Mouse (Mus musculus): ENCODE results near the gene Vav3.
"Not testable (repeated sequence)": the region's sequence is repeated elsewhere in the genome, so short reads cannot be mapped to it uniquely, and the experiment has no call there.

Vav3 gene

DNA sequence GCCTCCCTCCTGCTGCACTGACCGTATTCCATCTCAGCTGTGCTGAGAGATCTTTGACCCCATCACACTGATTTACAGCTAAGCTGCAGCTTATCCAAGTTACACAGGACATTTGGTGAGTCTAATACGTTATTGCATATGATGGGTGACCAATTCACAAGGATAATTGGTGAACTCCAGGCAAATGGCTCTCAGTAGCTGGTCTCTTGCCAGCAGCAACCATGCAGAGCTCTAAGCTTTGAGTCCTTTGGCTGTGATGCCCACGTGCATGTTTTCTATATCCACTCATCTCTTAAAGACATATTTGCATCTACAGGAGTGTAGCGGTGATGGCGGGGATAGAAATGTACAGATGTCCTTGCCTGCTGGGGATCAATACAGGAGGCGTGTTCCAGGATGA, 99.5 kb downstream of the Vav3 start:
- no peak for DNase-seq (ENCODE audit: low spot score in 2 of 2)

GRCm38 (mm10) chr3:109444077-109444476, 103.6 kb downstream of the Vav3 start:
- no peak for DNase-seq (ENCODE audit: low spot score in 2 of 2)

DNA sequence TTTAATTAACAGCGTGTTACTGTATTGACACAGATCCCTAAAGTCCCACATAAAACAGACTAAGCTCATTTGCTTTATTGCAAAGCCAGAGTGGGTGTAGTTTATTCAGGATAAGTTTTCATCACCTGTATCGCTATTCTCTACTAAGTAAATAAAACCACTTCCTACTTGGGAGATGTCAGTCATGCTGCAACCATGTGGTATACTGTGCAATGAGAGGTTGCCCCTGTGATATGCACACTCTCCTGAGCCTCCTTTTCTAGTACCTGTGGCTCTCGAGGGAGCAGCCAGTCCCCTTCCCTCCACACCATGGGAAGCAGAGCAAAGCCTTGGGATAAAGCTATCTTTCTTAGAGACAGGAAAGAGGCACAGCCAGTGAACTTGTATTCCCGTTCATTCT, 106.5 kb downstream of the Vav3 start:
- no peak for DNase-seq (ENCODE audit: low spot score in 2 of 2)

DNA sequence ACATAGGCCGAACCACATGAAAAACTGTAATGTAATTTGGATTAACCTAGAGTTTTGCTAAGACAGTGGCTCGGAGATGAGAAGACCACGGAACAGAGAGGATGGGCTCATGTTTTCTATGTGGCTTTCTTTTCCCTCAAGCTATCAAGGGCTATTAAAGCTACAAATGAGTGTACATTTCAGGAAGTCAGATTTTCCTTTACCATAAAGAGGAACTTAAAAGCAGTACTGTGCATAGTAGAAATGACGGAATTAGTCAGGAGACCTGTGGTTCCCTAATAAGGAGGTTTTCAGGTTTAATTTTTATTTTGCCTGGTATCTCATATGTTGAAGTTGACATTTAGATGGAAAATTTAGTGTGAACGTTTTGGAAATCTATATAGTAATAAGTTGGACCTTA, 107.8 kb downstream of the Vav3 start:
- DNase-seq (ENCODE audit: low spot score in 2 of 2): not testable (repeated sequence)

- DNase-seq (ENCODE audit: low spot score in 2 of 2): no peak
Measured at GRCm38 (mm10) chr3:109451966-109452365, 111.5 kb downstream of the Vav3 start.

DNA sequence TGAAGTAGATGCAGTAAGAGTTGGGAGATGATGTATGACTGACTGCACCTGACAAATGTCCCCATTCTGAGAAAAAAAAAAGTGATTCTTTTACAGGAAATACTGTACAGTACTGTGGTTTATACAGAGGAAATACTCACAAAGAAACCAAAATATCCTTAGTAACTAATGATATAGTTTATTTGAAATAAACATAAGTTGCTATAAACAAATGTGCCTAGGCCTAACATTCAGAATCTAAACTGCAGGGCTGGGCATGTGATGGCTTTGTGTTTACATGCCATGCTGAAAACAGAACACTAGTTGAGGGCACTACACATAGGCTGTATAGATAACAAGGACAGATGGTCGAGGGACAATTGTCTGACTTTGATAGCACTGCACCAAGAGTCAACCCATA, 114.2 kb downstream of the Vav3 start:
- no peak for DNase-seq (ENCODE audit: low spot score in 2 of 2)

DNA sequence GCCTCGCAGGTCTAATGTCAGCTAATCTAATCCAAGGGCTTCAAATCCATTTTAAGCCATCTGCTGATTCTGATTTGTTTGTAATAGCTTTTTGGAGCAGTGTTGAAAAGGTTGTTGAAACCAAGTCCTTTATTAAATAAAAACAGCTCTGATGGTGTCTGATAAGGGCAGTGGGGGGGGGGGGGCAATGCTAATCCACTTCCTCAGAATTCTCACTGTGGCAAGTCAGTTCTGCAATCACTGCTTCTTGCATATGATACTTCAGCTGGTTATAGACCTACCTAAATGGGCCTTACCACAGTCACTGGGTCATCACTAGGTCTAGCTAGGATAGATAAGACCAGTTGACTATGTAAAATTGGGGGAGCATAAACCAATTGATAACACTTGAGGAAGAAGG, 115.9 kb downstream of the Vav3 start:
- no peak for DNase-seq (ENCODE audit: low spot score in 2 of 2)

GRCm38 (mm10) chr3:109463684-109464083, 123.2 kb downstream of the Vav3 start:
- no peak for DNase-seq (ENCODE audit: low spot score in 2 of 2)

- no peak for DNase-seq (ENCODE audit: low spot score in 2 of 2)
Measured at GRCm38 (mm10) chr3:109464600-109464999, 124.1 kb downstream of the Vav3 start.

- no peak for DNase-seq (ENCODE audit: low spot score in 2 of 2)
Measured at GRCm38 (mm10) chr3:109466541-109466940, 126.1 kb downstream of the Vav3 start.

- DNase-seq (ENCODE audit: low spot score in 2 of 2): no peak
Measured at GRCm38 (mm10) chr3:109467288-109467687, 126.8 kb downstream of the Vav3 start.

DNA sequence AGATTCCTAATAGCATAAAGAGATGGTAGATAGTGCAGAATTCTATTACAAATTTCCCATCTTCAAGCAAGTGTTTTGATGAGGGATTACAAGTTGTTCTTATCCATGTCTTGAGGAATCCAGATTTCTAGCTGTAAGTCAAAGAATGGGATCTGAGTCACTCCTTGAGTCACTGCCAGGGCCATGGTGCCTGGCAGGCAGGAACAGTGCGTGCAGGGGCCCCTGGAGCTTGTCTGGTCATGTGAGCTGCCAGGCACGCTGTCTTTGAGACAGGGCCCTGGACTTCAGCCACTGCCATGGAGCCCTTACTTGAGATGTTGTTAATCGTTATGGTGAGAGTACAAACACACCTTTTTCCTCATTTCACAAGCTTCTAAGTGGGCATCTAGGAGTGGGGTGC, 129.0 kb downstream of the Vav3 start:
- DNase-seq (ENCODE audit: low spot score in 2 of 2): peak; percentile 64 to 69

DNA sequence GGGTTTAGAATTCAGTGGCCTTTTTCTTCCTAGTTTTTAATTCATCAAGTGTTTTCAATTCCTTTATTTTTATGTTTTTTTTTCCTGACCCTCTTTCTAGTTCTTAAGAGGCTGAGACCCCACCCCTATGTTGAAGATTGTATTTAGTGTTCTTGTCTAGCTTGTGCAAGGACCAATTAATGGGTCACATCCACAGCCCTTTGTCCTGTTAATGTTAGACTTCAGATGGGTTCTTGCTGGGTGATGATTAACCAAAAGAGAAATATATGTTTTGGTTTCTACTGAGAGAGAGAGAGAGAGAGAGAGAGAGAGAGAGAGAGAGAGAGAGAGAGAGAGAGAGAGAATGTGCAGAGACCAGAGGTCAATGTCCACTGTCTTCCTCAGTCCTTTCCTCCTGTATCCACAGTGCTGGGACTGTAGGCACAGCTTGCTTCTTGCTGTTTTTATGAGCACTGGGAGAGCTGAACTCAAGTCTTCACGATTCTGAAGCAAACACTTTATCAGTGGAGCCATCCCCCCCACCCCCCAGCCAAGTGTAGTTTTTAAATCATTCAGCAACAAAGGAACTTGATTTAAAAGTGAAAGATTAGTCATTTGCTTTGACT, 130.3 kb downstream of the Vav3 start:
- no peak for DNase-seq (ENCODE audit: low spot score in 2 of 2)

GRCm38 (mm10) chr3:109476521-109476920, 136.1 kb downstream of the Vav3 start:
- DNase-seq (ENCODE audit: low spot score in 2 of 2): no peak

GRCm38 (mm10) chr3:109478297-109478696, 137.8 kb downstream of the Vav3 start:
- no peak for DNase-seq (ENCODE audit: low spot score in 2 of 2)

GRCm38 (mm10) chr3:109480625-109481024, 140.2 kb downstream of the Vav3 start:
- DNase-seq (ENCODE audit: low spot score in 2 of 2): no peak

GRCm38 (mm10) chr3:109486786-109487185, 146.3 kb downstream of the Vav3 start:
- DNase-seq (ENCODE audit: low spot score in 2 of 2): no peak

DNA sequence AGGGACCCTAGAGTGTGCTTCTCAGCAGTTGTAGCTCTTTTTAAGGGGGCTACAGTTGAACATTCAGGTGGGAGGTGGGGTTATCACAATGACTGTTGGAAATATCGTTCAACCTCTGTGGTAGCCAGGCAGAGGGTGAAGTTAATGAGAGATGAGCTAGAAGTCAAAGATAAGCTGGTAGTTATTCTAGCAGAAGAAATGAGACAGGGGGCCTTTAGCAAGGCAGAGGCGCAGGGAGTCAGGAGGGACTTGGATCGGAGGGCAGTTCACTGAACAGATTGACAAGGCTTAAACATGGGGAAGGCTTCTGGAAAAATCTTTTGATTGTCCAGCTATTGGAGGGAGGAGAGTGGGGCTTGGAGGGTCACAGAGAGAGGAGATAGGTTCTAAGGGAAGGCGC, 147.4 kb downstream of the Vav3 start:
- DNase-seq (ENCODE audit: low spot score in 2 of 2): no peak

- DNase-seq (ENCODE audit: low spot score in 2 of 2): no peak
Measured at GRCm38 (mm10) chr3:109488750-109489171, 148.3 kb downstream of the Vav3 start.

- DNase-seq (ENCODE audit: low spot score in 2 of 2): no peak
Measured at GRCm38 (mm10) chr3:109490561-109491296, 150.3 kb downstream of the Vav3 start.

- peak; percentile 38 to 54 for DNase-seq (ENCODE audit: low spot score in 2 of 2)
Measured at GRCm38 (mm10) chr3:109491568-109491967, 151.1 kb downstream of the Vav3 start.

GRCm38 (mm10) chr3:109496461-109496860, 156.0 kb downstream of the Vav3 start:
- no peak for DNase-seq (ENCODE audit: low spot score in 2 of 2)

GRCm38 (mm10) chr3:109497074-109497473, 156.6 kb downstream of the Vav3 start:
- no peak for DNase-seq (ENCODE audit: low spot score in 2 of 2)

Data from urinary bladder, postnatal 36 days (tissue).